Mouse (Mus musculus) lung, embryonic 16.5 days (tissue): ENCODE data around the gene Cask. TPM values are rescaled to one million over a fixed set of nuclear protein-coding genes. Genes with fewer than 3 reads are reported as not detected.

Experiments
- microRNA-seq: library from miRNA; unstranded; fragments of <30 nt; microRNA quantifications from one replicate; pipeline ENCODE4, GENCODE M21; 2016
- polyA plus RNA-seq: library from polyadenylated mRNA; unstranded; fragments of >200 nt; fragmentation: Nextera tagmentation; extraction: Ambion mirVana; gene quantifications from 2 replicates; pipeline ENCODE4 v1.2.1, GENCODE M21; 2015

Cask gene
- polyA plus RNA-seq, 1 experiment from 2014 or later, result 12.3 TPM

Small RNA genes lying within 50 kb of the gene (microRNA-seq; reads per million reads assigned to microRNA genes)
- gene Gm25246, result not detected

Other genes with a start within 250 kb of the Cask start
- 1.8 and 2.2 TPM in 2 replicates for gene Gpr34, start 219.3 kb downstream of the Cask start, polyA plus RNA-seq
- gene Gpr82, start 190.0 kb downstream of the Cask start, polyA plus RNA-seq, result 0.30 and 0.35 TPM in 2 replicates